Mouse (Mus musculus): ENCODE data around the gene Hdac9. TPM values are rescaled to one million over a fixed set of nuclear protein-coding genes. Genes with fewer than 3 reads are reported as not detected.
A peak's percentile ranks its signal among the peaks of the same experiment; 100 is the strongest.
"Not testable (repeated sequence)": the region's sequence is repeated elsewhere in the genome, so short reads cannot be mapped to it uniquely, and the experiment has no call there.

The Hdac9 gene
- polyA plus RNA-seq, 1 experiment: 11.1 TPM

GRCm38 (mm10) chr12:34489629-34490028 is 427.3 kb downstream of the Hdac9 start:
- H3K4me3 ChIP-seq (ENCODE audit: insufficient read depth, low read length): no peak overlapping the region
- TF ChIP-seq POLR2A (IDR thresholded peaks at IDR 0.05; ENCODE audit: borderline replicate concordance, low read depth, low read length) (no peak), CTCF (IDR thresholded peaks at IDR 0.05; ENCODE audit: low read depth, low read length) (no peak)
- H3K4me1 ChIP-seq (ENCODE audit: control insufficient read depth, insufficient read depth, low read length): peaks cover 7% of the 10 kb centered on the region
- H3K27ac ChIP-seq (ENCODE audit: insufficient read depth, low read depth, low read length): no peak overlapping the region

DNA sequence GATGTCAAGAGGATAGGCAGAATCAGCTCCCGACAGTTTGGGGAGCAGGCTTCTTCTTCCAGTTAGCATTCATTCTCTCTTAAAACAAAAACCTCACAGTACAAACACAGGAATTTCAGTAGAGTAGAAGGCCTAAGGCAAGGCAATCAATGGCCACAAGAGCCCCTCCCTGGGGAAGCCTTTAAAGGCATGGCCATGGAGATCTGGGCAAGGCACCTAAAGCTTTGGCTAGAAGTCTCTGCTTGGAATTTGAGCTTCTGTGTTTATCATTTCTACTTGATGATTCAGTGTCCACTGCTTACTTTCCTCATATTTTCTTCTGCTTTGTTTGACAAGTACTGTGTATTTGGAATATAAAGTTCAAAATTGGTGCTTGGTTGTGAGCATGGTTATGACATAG is 429.2 kb downstream of the Hdac9 start:
- Histone ChIP-seq H3K4me3 (ENCODE audit: insufficient read depth, low read length) (no peak overlapping the region), H3K4me1 (ENCODE audit: control insufficient read depth, insufficient read depth, low read length) (peaks cover 7% of the 10 kb centered on the region), H3K27ac (ENCODE audit: insufficient read depth, low read depth, low read length) (no peak overlapping the region)
- TF ChIP-seq CTCF (IDR thresholded peaks at IDR 0.05; ENCODE audit: low read depth, low read length) (no peak), POLR2A (IDR thresholded peaks at IDR 0.05; ENCODE audit: borderline replicate concordance, low read depth, low read length) (no peak)

GRCm38 (mm10) chr12:34487021-34487420 is 429.9 kb downstream of the Hdac9 start:
- no peak for TF ChIP-seq POLR2A (IDR thresholded peaks at IDR 0.05; ENCODE audit: borderline replicate concordance, low read depth, low read length)
- no peak for TF ChIP-seq CTCF (IDR thresholded peaks at IDR 0.05; ENCODE audit: low read depth, low read length)
- Histone ChIP-seq H3K27ac (ENCODE audit: insufficient read depth, low read depth, low read length) (no peak overlapping the region), H3K4me3 (ENCODE audit: insufficient read depth, low read length) (no peak overlapping the region), H3K4me1 (ENCODE audit: control insufficient read depth, insufficient read depth, low read length) (peaks cover 7% of the 10 kb centered on the region)

DNA sequence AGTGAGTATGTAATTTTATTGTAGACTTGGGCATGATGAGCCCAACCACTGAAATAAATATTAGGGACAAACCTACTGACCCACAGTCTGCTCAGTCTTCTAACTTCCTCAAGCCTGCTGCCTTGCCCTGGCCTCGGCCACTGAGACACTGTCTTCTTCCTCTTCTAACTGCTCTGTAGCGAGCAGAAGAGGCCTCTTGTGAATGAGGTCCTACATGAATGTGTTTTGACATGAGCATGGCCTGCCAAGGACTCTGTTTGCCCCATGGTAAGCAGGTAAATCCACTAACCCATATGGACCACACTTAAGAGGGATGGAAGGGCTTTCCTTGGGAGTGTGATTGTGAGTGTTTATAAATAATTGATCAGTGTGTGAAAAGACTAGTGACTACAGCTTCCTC is 430.9 kb downstream of the Hdac9 start:
- H3K4me3 ChIP-seq (ENCODE audit: insufficient read depth, low read length): no peak overlapping the region
- TF ChIP-seq CTCF (IDR thresholded peaks at IDR 0.05; ENCODE audit: low read depth, low read length): no peak
- TF ChIP-seq POLR2A (IDR thresholded peaks at IDR 0.05; ENCODE audit: borderline replicate concordance, low read depth, low read length): no peak
- H3K27ac ChIP-seq (ENCODE audit: insufficient read depth, low read depth, low read length): peak overlapping the region; percentile 33; the same call in 1 of the 2 replicates
- H3K4me1 ChIP-seq (ENCODE audit: control insufficient read depth, insufficient read depth, low read length): peaks cover 7% of the 10 kb centered on the region

DNA sequence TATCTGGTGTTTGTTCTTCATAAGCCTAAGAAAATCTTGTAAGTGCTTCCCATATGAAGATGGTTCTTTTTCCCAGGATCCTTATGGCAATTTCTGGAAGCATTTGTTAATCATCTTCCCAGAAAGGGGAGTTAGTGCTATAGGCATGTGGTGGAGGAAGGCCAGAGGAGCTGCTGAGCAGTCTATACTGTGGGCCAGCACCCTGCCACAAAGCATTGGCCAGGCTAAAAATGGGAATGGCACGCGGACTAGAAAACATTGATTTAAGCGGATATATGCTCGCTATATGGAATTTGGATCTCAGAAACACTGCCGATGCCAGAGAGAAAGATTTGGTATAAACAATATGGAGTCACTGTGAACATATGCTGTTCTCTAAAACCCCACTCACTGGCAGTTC is 435.2 kb downstream of the Hdac9 start:
- Histone ChIP-seq H3K4me1 (ENCODE audit: control insufficient read depth, insufficient read depth, low read length) (peaks cover 7% of the 10 kb centered on the region), H3K27ac (ENCODE audit: insufficient read depth, low read depth, low read length) (no peak overlapping the region), H3K4me3 (ENCODE audit: insufficient read depth, low read length) (no peak overlapping the region)
- TF ChIP-seq POLR2A (IDR thresholded peaks at IDR 0.05; ENCODE audit: borderline replicate concordance, low read depth, low read length) (no peak), CTCF (IDR thresholded peaks at IDR 0.05; ENCODE audit: low read depth, low read length) (no peak)

DNA sequence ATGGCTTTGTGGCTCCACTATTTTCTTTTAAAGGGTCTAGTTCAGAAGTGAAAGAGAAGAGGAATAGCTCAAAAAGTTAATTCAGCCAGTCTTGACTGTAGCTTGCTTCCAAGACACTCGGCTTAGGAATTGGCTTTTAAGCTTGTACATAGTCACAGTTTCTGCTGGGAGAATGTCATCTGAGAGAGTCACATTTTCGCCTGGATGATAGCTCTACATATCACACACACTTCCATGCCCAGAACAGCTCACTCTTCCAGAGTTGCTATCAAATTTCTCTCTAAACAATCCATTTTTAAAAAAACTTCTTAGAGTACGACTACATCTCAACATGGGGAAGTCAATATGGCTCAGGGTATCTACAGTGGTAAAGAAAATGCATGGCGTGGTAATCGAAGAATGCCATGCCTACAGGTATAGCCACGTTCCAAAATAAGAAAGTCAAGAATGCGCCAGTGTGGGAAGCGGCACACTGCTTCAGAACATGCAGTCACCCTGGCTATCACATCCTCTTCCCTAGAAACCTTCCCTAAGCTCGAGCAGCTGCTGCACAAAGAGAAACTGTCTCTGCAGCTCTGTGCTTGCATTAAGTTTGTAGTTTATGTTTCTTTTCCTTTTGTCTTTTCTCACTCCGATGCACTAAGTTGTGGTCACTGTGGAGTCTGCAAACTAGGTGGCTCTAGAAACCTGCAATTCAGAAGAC is 443.8 kb downstream of the Hdac9 start:
- Histone ChIP-seq H3K4me1 (ENCODE audit: control insufficient read depth, insufficient read depth, low read length) (no peaks in the 10 kb centered on the region), H3K27ac (ENCODE audit: insufficient read depth, low read depth, low read length) (no peak overlapping the region), H3K4me3 (ENCODE audit: insufficient read depth, low read length) (no peak overlapping the region)
- TF ChIP-seq CTCF (IDR thresholded peaks at IDR 0.05; ENCODE audit: low read depth, low read length): no peak
- TF ChIP-seq POLR2A (IDR thresholded peaks at IDR 0.05; ENCODE audit: borderline replicate concordance, low read depth, low read length): no peak

- TF ChIP-seq CTCF (IDR thresholded peaks at IDR 0.05; ENCODE audit: low read depth, low read length) (no peak), POLR2A (IDR thresholded peaks at IDR 0.05; ENCODE audit: borderline replicate concordance, low read depth, low read length) (no peak)
- no peak overlapping the region for H3K27ac ChIP-seq (ENCODE audit: insufficient read depth, low read depth, low read length)
These were observed 444.4 kb downstream of the Hdac9 start for GRCm38 (mm10) chr12:34472542-34472941.

DNA sequence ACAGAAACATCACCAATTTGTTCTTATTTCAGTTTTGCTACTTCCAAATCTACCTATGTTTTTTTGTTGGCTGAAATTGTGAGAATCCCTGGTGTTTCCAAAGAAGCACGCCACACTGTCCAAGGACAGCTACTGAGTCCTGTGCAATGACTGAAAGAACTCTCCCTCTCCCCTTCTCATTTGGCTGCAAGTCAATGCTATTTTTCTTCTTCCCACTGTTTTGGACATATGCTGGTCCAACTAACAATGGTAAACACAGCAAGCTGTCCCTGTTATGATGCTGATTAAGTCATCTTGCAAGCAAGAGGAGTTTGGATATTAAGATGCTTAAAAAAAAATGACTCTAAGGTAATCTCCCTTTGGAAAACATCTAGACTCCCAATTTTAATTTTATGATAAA is 455.2 kb downstream of the Hdac9 start:
- H3K4me1 ChIP-seq (ENCODE audit: control insufficient read depth, insufficient read depth, low read length): no peaks in the 10 kb centered on the region
- no peak overlapping the region for H3K27ac ChIP-seq (ENCODE audit: insufficient read depth, low read depth, low read length)
- no peak overlapping the region for H3K4me3 ChIP-seq (ENCODE audit: insufficient read depth, low read length)
- TF ChIP-seq CTCF (IDR thresholded peaks at IDR 0.05; ENCODE audit: low read depth, low read length) (no peak), POLR2A (IDR thresholded peaks at IDR 0.05; ENCODE audit: borderline replicate concordance, low read depth, low read length) (no peak)

More at GRCm38 (mm10) chr12:34472542-34472941, 444.4 kb downstream of the Hdac9 start:
- Histone ChIP-seq H3K4me3 (ENCODE audit: insufficient read depth, low read length) (no peak overlapping the region), H3K4me1 (ENCODE audit: control insufficient read depth, insufficient read depth, low read length) (no peaks in the 10 kb centered on the region)

GRCm38 (mm10) chr12:34452643-34453042 is 464.3 kb downstream of the Hdac9 start:
- Histone ChIP-seq H3K27ac (ENCODE audit: insufficient read depth, low read depth, low read length) (no peak overlapping the region), H3K4me3 (ENCODE audit: insufficient read depth, low read length) (no peak overlapping the region), H3K4me1 (ENCODE audit: control insufficient read depth, insufficient read depth, low read length) (peaks cover 4% of the 10 kb centered on the region)
- no peak for TF ChIP-seq POLR2A (IDR thresholded peaks at IDR 0.05; ENCODE audit: borderline replicate concordance, low read depth, low read length)
- TF ChIP-seq CTCF (IDR thresholded peaks at IDR 0.05; ENCODE audit: low read depth, low read length): no peak

- Histone ChIP-seq H3K4me1 (ENCODE audit: control insufficient read depth, insufficient read depth, low read length) (peaks cover 7% of the 10 kb centered on the region), H3K27ac (ENCODE audit: insufficient read depth, low read depth, low read length) (no peak overlapping the region), H3K4me3 (ENCODE audit: insufficient read depth, low read length) (no peak overlapping the region)
- TF ChIP-seq POLR2A (IDR thresholded peaks at IDR 0.05; ENCODE audit: borderline replicate concordance, low read depth, low read length) (no peak), CTCF (IDR thresholded peaks at IDR 0.05; ENCODE audit: low read depth, low read length) (0 out of 2 replicates have a peak, but pooled peaks have one; percentile 13)
These were observed 465.7 kb downstream of the Hdac9 start for GRCm38 (mm10) chr12:34451198-34451597.

- not testable (repeated sequence) for H3K4me3 ChIP-seq (ENCODE audit: insufficient read depth, low read length); H3K4me1 ChIP-seq (ENCODE audit: control insufficient read depth, insufficient read depth, low read length)
These were observed 472.2 kb downstream of the Hdac9 start for GRCm38 (mm10) chr12:34444724-34445123.

More at GRCm38 (mm10) chr12:34444724-34445123, 472.2 kb downstream of the Hdac9 start:
- H3K27ac ChIP-seq (ENCODE audit: insufficient read depth, low read depth, low read length): not testable (repeated sequence)

Data from bone marrow macrophage, adult 2 months (primary cell).